Mouse (Mus musculus): Measurements from ENCODE around the gene Oas2. TPM values are rescaled to one million over a fixed set of nuclear protein-coding genes. Genes with fewer than 3 reads are reported as not detected.

Gene Oas2
- total RNA-seq, 1 experiment from 2014 or later = 0.67 TPM

DNA sequence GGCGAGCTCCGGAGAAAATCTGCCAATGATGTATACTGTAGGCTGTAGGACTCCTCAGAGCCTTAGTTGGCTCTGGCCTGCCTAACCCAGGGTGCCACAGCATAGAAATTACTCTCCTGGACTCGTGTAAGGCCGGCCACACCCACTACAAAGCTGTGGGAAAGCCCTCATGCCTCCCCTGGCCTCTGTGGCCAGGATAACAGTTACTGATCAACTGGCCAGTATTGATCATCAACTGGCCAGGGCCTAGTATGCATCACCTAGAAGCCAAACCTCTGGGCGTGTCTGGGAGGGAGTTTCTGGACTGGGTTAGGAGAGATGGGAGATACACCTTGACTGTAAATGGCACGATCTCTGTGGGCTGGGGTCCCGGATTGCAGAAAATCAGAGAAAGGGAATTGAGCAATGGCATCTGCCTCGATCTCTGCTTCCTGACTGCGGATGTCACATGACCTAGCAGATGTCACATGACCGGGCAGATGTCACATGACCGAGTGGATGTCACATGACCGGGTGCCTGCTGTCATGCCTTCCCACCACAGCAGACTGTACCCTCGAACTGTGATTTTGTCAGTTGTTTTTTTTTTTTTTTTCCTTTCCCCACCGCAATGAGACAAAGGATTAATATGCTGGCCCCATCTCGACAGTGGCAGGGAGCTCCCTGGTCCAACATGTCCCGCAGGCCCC is 53.5 kb downstream of the Oas2 start:
- DNase-seq = no peak

DNA sequence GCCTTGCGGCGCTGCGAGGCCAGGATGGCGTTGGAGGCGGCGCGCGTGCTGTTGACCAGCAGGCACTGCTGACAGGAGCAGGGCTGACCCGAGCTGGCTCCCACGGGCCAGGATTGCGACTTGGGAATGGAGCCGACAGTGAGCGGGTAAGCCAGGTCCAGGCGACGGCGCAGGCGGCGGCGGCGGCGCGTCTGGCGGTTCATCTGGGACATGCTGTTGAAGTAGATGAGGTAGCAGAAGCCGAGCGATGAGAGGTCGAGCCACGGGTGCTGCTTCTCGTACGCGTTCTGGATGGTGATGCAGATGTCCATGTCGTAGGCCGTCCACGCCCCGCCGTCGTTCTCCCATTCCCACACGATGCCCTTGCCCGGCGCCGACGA is 55.0 kb downstream of the Oas2 start:
- peak; percentile 30 for DNase-seq

DNA sequence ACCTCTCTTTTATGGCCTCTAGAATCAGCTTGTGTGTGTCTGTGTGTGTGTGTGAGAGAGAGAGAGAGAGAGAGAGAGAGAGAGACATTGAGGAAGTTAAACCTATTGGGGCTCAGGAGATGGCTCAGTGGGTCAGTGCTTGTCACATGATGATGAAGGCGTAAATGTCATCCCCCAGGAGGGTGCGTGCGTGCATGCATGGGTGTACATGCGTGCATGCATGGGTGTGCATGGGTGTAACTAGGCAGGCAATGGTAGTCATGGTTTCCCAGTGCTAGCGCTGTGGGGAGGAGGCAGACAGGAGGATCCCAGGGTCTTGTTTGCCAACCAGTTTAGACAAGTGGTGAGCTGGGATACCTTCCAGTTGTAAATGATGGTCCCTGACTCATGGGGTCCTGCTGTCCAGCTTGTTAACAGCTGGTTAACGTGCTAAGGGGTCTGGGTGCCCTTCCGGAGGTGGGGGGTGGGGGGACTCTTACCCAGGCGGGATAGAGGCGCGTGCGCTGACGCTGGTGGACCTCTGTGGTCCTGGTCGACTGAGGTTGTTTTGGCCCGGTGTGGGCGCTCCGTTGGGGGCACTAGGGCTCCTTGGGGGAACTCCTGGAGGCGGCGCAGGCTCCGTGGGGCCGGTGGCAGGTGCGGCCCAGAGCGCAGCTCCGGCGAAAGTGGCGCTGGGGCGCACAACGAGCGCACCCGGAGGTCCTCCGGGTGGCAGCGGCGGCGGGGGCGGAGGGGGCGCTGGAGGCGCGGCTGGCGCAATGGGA is 55.5 kb downstream of the Oas2 start:
- DNase-seq = no peak

DNA sequence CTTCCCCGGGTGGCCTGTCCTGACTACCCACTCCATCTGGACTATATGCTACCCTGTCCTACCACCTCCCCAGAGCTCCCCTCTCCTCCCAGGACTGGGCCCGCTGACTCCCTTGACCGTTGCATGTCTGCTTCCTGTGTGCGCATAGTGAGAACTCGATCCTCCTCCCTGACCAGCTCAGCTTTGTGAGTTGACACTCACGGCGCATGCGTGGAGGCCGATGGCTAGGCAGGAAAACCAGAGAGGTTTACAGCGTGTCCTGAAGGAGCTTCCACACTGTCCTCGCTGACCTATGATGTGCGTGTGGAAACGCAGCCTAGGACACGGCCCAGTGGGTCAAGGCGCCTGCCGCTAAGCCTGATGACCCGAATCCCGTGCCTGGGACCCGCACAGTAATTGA is 57.6 kb downstream of the Oas2 start:
- DNase-seq = no peak

DNA sequence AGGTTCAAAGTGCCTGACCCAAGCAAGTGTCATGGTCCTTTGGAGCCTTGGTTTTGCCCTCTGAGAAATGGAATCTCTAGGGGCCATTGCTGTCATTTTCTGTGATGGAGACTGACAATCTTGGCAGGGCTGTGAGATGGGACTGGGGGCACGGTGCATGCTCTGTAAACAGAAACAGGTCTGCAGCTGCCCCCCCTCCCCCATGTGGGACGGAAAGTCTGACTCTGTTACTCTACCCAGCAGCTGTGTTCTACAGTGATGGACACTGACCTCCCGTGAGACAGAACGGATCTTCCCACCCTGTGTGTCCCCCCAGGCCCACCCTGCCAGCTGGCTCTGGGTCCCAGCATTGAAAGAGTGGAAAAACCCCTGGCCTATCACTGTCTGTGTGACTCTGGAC is 59.2 kb downstream of the Oas2 start:
- DNase-seq = no peak

DNA sequence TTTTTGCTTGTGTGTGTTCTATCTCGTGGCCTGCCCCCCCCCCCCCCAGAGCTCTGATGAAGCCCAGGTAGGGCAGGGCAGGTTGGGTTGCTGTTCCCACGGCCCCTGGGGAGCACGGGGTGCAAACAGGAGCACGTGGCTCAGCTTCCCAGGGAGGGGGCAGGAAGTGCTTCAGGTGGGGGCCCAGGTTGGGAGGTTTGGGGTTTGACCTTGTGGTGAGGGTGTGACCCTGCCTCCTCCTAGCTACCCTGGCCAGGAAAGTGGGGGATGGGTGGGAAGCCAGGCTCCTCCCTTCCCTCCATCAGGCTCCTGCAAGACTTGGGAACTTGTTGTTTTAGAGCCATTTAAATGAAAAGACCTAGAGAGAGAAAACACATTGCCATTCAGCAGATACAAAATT is 61.2 kb downstream of the Oas2 start:
- DNase-seq = no peak

DNA sequence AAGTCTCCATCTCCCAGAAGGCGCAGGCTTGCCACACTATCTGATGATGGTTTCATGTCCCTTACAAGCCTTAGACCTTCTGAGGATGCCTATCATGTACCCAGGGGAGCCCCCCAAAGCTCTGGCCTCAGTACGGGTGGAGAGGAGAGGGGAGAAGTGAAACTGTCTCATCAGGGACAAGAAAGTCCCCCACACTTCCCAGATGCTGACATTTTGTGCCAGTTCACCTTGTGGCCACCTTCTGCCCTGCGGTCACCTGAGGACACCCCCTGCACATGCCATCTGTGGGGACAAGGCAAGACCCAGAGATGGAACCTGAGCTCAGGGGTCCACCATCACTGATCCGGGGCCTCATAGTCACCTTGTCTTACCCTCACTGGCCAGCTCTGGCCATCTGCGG is 61.8 kb downstream of the Oas2 start:
- no peak for DNase-seq

DNA sequence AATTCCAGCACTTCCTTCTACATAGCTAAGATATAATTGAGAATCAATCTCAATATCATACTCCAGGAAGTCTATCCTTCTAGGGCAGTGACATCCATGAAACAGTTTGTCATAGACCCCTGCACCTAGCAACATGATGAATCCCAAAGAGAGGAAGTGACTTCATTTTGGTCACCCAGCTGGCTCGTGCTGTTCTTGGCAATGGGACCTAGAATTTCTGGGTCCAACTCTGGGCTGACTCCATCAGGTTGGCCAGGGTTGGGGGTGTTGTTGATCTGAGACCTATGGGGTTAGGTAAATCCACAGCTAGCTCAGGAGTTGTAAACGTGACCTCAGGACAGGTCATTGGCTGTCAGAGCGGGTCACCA is 62.2 kb downstream of the Oas2 start:
- DNase-seq = no peak

DNA sequence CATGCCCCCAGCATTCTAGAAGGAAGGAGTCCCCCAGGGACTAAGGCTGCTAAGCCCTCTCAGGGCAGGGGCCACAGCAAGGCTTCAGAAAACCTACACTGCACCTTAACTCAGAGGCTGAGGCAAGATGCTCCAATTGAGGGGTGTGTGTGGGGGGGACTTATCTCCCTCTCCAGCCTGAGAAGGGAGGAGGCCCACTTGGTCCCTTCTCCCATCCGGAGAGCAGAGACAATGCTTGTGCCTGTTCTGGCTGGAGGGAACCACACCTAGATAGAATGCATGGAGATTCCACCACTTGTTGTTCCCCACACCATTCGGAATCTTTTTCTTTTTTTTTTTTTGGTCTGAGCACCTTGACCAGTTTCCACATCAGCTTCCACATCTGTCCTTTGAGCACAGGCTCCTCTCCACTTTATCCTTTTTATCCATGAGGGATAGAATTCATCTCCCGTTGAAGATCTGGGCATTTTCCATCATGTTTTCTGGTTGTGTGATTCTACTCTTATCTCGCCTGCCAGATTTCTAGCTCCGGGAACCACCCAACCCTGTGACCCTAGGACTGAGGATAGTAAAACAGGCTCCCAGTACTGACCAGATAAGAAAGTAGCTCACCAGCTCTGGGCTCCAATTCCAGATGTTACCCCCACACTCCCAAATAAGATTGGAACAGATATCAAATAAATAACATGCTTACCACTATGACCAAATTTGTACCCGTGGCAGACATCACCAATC is 62.7 kb downstream of the Oas2 start:
- DNase-seq = no peak

DNA sequence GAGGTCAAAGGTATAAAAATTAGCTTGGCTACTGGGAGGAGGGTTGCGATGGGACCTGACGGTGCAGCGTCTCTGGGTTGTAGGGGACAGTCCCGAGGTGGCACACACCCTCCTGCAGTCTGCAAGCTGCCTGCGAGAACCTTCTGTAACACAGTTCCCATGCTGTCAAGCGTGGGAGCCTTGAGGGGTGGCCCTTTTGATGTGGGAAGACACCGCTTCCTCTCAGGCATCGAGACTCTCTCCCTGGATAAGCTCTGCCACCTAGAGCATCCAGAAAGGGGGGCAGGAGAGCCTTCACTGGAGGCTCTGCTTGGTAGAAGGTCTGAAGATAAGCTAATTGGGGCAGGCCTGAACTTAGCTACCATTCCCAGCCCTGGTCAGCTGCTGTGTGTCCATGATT is 64.0 kb downstream of the Oas2 start:
- DNase-seq = no peak

DNA sequence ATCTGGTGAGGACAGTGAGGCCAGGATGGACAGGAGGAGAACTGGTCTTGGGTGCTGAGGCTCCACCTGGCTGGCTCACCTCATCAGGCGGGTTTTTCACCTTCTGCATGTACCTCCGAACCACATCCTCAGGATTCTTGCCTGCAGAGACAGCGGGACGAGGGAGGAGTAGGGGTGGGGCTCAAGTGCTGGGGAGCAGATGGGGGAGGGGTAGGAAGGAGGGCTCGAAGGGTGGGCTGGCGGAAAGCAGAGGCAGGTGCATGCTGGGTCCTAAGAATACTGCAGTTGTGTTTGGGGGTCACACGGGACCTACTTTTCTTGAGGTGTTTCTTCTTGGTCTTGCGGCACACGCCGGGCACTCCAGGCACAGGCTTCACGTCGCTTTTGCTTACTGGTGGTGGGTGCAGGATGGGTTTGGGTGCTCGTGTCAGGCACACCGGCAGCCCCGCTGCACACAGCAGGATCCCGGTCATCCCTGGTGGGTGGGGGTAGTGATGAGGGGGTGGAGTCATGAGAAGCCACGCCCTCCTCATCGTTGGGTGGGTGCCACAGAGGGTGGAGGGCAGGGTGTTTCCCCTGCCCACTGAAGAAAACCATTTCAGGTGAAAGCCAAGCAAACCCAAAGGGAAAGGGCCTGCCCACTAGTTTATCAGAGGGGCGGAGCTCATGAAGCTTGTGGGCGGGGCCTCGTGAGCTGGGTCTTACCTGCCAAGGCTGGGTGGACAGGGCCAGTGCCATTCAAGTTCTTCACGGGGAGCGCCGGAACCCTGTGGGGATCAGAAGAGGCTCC is 66.5 kb downstream of the Oas2 start:
- DNase-seq = no peak

DNA sequence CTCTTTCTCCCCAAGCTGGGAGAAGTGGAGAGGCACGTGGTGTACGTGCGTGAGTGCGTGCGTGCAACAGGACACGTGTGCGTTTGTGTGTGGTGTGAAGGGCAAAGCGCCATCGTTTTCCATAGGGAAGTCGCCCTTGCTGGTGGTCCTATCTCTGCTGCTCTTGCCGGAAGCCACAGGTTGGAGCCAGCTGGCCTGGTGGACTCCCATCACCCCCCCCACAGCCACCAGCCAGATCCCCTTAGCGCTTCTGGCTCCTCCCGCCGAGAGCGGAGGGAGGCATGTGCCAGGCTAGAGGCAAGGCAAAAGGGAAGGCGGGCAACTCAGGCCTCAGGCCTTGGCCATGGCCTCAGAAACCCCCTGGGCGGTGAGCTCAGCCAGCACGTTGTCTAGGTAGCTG is 68.7 kb downstream of the Oas2 start:
- no peak for DNase-seq

Other genes starting within 250 kb of the Oas2 start
- gene Plbd2, start 246.2 kb downstream of the Oas2 start, total RNA-seq (2021) = 76.4 and 93.3 TPM in 2 replicates
- 34.5 and 55.3 TPM in 2 replicates for gene Slc8b1, start 238.7 kb downstream of the Oas2 start, total RNA-seq (2021)
- gene Tpcn1, start 161.2 kb downstream of the Oas2 start, total RNA-seq (2021) = 40.2 and 42.4 TPM in 2 replicates
- gene Iqcd, start 160.8 kb downstream of the Oas2 start, total RNA-seq (2021) = 0.57 and 0.67 TPM in 2 replicates
- 15.9 and 17.5 TPM in 2 replicates for gene Rita1, start 137.3 kb downstream of the Oas2 start, total RNA-seq (2021)
- gene Ddx54, start 137.1 kb downstream of the Oas2 start, total RNA-seq (2021) = 50.5 and 54.7 TPM in 2 replicates
- gene Cfap73, start 115.6 kb downstream of the Oas2 start, total RNA-seq (2021) = 2.8 and 3.1 TPM in 2 replicates
- 19.6 and 20.0 TPM in 2 replicates for gene Rasal1, start 101.0 kb downstream of the Oas2 start, total RNA-seq (2021)
- gene Dtx1, start 37.9 kb downstream of the Oas2 start, total RNA-seq (2021) = 11.0 and 11.8 TPM in 2 replicates
- gene Oas3, start 27.8 kb upstream of the Oas2 start, total RNA-seq (2021) = 0.64 TPM in 1 of 2 replicates, not detected in the other
- gene Oas1e, start 45.7 kb upstream of the Oas2 start, total RNA-seq (2021) = not detected in 2 replicates
- gene Oas1c, start 62.7 kb upstream of the Oas2 start, total RNA-seq (2021) = 1.3 and 1.5 TPM in 2 replicates
- gene Oas1f, start 97.5 kb upstream of the Oas2 start, total RNA-seq (2021) = not detected in 2 replicates
- not detected in 2 replicates for gene Oas1h, start 111.6 kb upstream of the Oas2 start, total RNA-seq (2021)
- 0.58 and 1.7 TPM in 2 replicates for gene Oas1g, start 137.8 kb upstream of the Oas2 start, total RNA-seq (2021)
- 1.5 and 3.0 TPM in 2 replicates for gene Oas1a, start 157.7 kb upstream of the Oas2 start, total RNA-seq (2021)
- gene Oas1d, start 164.7 kb upstream of the Oas2 start, total RNA-seq (2021) = not detected in 2 replicates

Data from adrenal gland, postnatal 25 days (tissue).